Mouse (Mus musculus) hindbrain, postnatal 0 days (tissue): ENCODE results near the gene Flad1. TPM values are rescaled to one million over a fixed set of nuclear protein-coding genes. Genes with fewer than 3 reads are reported as not detected.
A peak's percentile ranks its signal among the peaks of the same experiment; 100 is the strongest.

Experiments
- ATAC-seq: fragments of 200-750 bp; cut with Nextera tagmentation; 2 replicates; pipeline ENCODE4 v1.8.0; 2017; ENCODE audit warnings: mild to moderate bottlenecking, moderate TSS enrichment, moderate library complexity
- DNase-seq: peaks from one replicate; pipeline ENCODE4 v3.0.0-alpha.2; 2015; ENCODE audit warnings: low spot score
- H3K27ac ChIP-seq: fragments of 300-500 bp; sonication (generic); 2 replicates; pipeline ENCODE4 v1.5.1; 2014; ENCODE audit warnings: mild to moderate bottlenecking
- H3K27me3 ChIP-seq: fragments of 300-500 bp; sonication (generic); 2 replicates; pipeline ENCODE4 v1.6.1; 2014; ENCODE audit warnings: low read length, mixed read lengths; ENCODE audit not compliant: insufficient read depth
- H3K36me3 ChIP-seq: fragments of 300-500 bp; sonication (generic); 2 replicates; pipeline ENCODE4 v1.6.1; 2014; ENCODE audit warnings: low read length, mixed read lengths; ENCODE audit not compliant: insufficient read depth
- H3K4me1 ChIP-seq: fragments of 300-500 bp; sonication (generic); 2 replicates; pipeline ENCODE4 v1.6.1; 2014; ENCODE audit warnings: antibody characterized with exemption, low read length, mixed read lengths; ENCODE audit not compliant: insufficient read depth
- H3K4me2 ChIP-seq: fragments of 300-500 bp; sonication (generic); 2 replicates; pipeline ENCODE4 v1.6.1; 2014; ENCODE audit warnings: low read depth, mild to moderate bottlenecking, low read length, moderate library complexity, mixed read lengths
- H3K4me3 ChIP-seq: fragments of 300-500 bp; sonication (generic); 2 replicates; pipeline ENCODE4 v1.5.1; 2014; ENCODE audit warnings: low read length
- H3K9ac ChIP-seq: fragments of 300-500 bp; sonication (generic); replicated peaks from 2 replicates; pipeline ENCODE4 v1.6.1; 2014; ENCODE audit warnings: mild to moderate bottlenecking, low read length, moderate library complexity, mixed read lengths
- H3K9me3 ChIP-seq: fragments of 300-500 bp; sonication (generic); 2 replicates; pipeline ENCODE4 v1.6.1; 2016; ENCODE audit warnings: low read length, mixed read lengths
- CTCF ChIP-seq: IDR thresholded peaks from 2 replicates; pipeline ENCODE4 v1.5.1; 2016; ENCODE audit warnings: antibody characterized with exemption, control low read depth, low read depth
- WGBS: fragments of 180-500 bp; shearing (Covaris S2); extraction: QIAGEN DNeasy Blood & Tissue Kit; methylation state at CpG from one replicate; pipeline ENCODE4 v1.1.7; 2014; 5-methylcytosine and 5-hydroxymethylcytosine counted together
- polyA plus RNA-seq: library from polyadenylated mRNA; unstranded; fragments of >200 nt; fragmentation: Nextera tagmentation; extraction: Ambion mirVana; gene quantifications from 2 replicates; pipeline ENCODE4 v1.2.1, GENCODE M21; 2015
- total RNA-seq: library from RNA; depleted of rRNA; stranded (reverse); fragments of >200 nt; gene quantifications from 2 replicates; pipeline ENCODE4 v1.2.3, GENCODE M21; 2014

Gene Flad1
- total and polyA plus RNA-seq, 2 experiments from 2014 or later: 23.8 to 32.1 TPM

GRCm38 (mm10) chr3:89420421-89420820, 8.8 kb upstream of the Flad1 start:
- Histone ChIP-seq H3K4me2 (peak overlapping the region; percentile 65; the same call in 1 of the 2 replicates), H3K9me3 (no peaks in the 10 kb centered on the region), H3K27ac (0 out of 2 replicates have a peak overlapping the region, but pooled peaks have one; percentile 33), H3K9ac (no peak overlapping the region), H3K27me3 (no peaks in the 10 kb centered on the region), H3K36me3 (no peaks in the 10 kb centered on the region), H3K4me1 (peaks cover 14% of the 10 kb centered on the region), H3K4me3 (no peak overlapping the region)
- DNase-seq: no peak
- ATAC-seq: no peak
- 61% methylated on average over 2 of the region's 2 CpGs for WGBS
- no peak for TF ChIP-seq CTCF

- 38% methylated on average over 3 of the region's 3 CpGs for WGBS
- Histone ChIP-seq H3K4me2 (peak overlapping the region; percentile 99), H3K9me3 (no peaks in the 10 kb centered on the region), H3K27me3 (no peaks in the 10 kb centered on the region), H3K4me1 (peaks cover 14% of the 10 kb centered on the region), H3K9ac (peak overlapping the region; percentile 55; the same call in 1 of the 2 replicates), H3K36me3 (peaks cover under 1% of the 10 kb centered on the region; the same call in 1 of the 2 replicates), H3K27ac (peak overlapping the region; percentile 85), H3K4me3 (peak overlapping the region; percentile 70; the same call in 1 of the 2 replicates)
- TF ChIP-seq CTCF: no peak
- ATAC-seq: no peak
- DNase-seq: no peak
These were observed 8.3 kb upstream of the Flad1 start for GRCm38 (mm10) chr3:89419981-89420380.

GRCm38 (mm10) chr3:89419571-89419970, 7.9 kb upstream of the Flad1 start:
- Histone ChIP-seq H3K4me3 (peak overlapping the region; percentile 70), H3K36me3 (peaks cover 5% of the 10 kb centered on the region), H3K9ac (peak overlapping the region; percentile 55), H3K4me2 (peak overlapping the region; percentile 99), H3K9me3 (no peaks in the 10 kb centered on the region), H3K27ac (peak overlapping the region; percentile 85), H3K4me1 (peaks cover 14% of the 10 kb centered on the region), H3K27me3 (no peaks in the 10 kb centered on the region)
- WGBS: 4% methylated on average over 9 of the region's 9 CpGs
- no peak for ATAC-seq
- TF ChIP-seq CTCF: no peak
- no peak for DNase-seq

GRCm38 (mm10) chr3:89418861-89419250, 7.2 kb upstream of the Flad1 start:
- Histone ChIP-seq H3K4me1 (peaks cover 14% of the 10 kb centered on the region), H3K9me3 (no peaks in the 10 kb centered on the region), H3K4me3 (peak overlapping the region; percentile 70), H3K27ac (peak overlapping the region; percentile 85), H3K27me3 (no peaks in the 10 kb centered on the region), H3K4me2 (peak overlapping the region; percentile 99), H3K9ac (peak overlapping the region; percentile 55), H3K36me3 (peaks cover 11% of the 10 kb centered on the region)
- no peak for TF ChIP-seq CTCF
- peak; percentile 73 for DNase-seq
- no peak for ATAC-seq
- WGBS: 1% methylated on average over 16 of the region's 16 CpGs

- TF ChIP-seq CTCF: no peak
- Histone ChIP-seq H3K36me3 (peaks cover 11% of the 10 kb centered on the region), H3K4me2 (peak within 1 kb of the TSS; percentile 99), H3K4me1 (peaks cover 14% of the 10 kb centered on the region), H3K9ac (peak within 1 kb of the TSS; percentile 55), H3K27me3 (no peaks in the 10 kb centered on the region), H3K9me3 (no peaks in the 10 kb centered on the region), H3K27ac (peak within 1 kb of the TSS; percentile 85), H3K4me3 (peak within 1 kb of the TSS; percentile 70)
- WGBS: under 1% methylated on average over 39 of the region's 39 CpGs
- DNase-seq (peak; percentile 99), ATAC-seq (peak; percentile 97)
These were observed 6.6 kb upstream of the Flad1 start, which contains the start of the genes Cks1b and Shc1 for GRCm38 (mm10) chr3:89418170-89418860. Cks1b (minus strand) TSS chr3:89418383. Shc1 (plus strand) TSS chr3:89418443.

GRCm38 (mm10) chr3:89417840-89418169, 6.1 kb upstream of the Flad1 start:
- Histone ChIP-seq H3K27ac (no peak overlapping the region), H3K4me2 (peak overlapping the region; percentile 99), H3K4me1 (peaks cover 14% of the 10 kb centered on the region), H3K9ac (peak overlapping the region; percentile 40), H3K9me3 (no peaks in the 10 kb centered on the region), H3K4me3 (peak overlapping the region; percentile 70), H3K27me3 (no peaks in the 10 kb centered on the region), H3K36me3 (peaks cover 11% of the 10 kb centered on the region)
- no peak for TF ChIP-seq CTCF
- peak; percentile 59 for ATAC-seq
- WGBS: under 1% methylated on average over 20 of the region's 20 CpGs
- peak; percentile 83 for DNase-seq

GRCm38 (mm10) chr3:89417131-89417530, 5.5 kb upstream of the Flad1 start:
- H3K4me1 ChIP-seq: peaks cover 14% of the 10 kb centered on the region
- no peak overlapping the region for H3K27ac ChIP-seq
- peak overlapping the region; percentile 99 for H3K4me2 ChIP-seq
- DNase-seq: no peak
- WGBS: 25% methylated on average over 2 of the region's 2 CpGs
- no peak for TF ChIP-seq CTCF
- peak overlapping the region; percentile 70 for H3K4me3 ChIP-seq
- peaks cover 11% of the 10 kb centered on the region for H3K36me3 ChIP-seq
- H3K27me3 ChIP-seq: no peaks in the 10 kb centered on the region
- no peaks in the 10 kb centered on the region for H3K9me3 ChIP-seq
- ATAC-seq: no peak
- H3K9ac ChIP-seq: peak overlapping the region; percentile 40
